Mouse (Mus musculus) skeletal muscle tissue, adult 2 months (tissue): ENCODE results near the gene Cpne4.

Experiments used
- DNase-seq: peaks from one replicate; pipeline ENCODE4 v3.0.0-alpha.2; 2012; ENCODE audit warnings: low read depth, low spot score

The Cpne4 gene

DNA sequence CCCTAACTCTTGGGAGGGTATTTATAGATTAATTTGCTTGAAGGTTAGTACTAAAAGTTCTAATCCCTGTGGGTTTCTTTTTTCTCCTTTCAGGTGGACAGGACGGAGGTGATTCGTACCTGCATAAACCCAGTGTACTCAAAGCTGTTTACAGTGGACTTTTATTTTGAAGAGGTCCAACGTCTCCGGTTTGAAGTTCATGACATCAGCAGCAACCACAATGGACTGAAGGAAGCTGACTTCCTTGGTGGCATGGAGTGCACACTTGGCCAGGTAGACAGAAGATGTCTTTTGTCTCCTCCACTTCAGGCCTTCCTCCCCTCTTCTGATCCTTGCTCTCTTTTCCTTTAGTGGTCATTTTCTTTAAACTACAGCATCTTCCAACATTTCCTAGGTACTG, 325.5 kb downstream of the Cpne4 start:
- DNase-seq: no peak

DNA sequence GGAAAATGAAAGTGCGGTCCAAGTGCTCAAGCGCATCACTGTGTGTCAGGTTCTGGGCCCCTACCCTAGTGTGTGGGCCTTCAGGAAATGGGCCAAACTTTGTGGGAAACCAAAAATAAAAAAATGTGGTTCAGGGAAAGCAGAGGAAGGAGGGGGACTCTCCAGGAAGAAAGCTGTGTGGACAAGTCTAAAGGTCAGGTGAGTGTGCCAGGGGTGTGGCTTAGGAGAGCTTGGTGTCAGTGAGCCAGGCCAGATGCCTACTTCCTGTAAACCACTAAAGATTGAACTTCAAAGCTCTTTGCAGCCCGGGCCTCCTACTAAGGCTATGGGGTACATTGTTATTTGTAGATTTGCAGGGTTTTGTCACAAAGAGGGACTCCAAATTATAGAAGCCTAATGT, 327.1 kb downstream of the Cpne4 start:
- DNase-seq: no peak

DNA sequence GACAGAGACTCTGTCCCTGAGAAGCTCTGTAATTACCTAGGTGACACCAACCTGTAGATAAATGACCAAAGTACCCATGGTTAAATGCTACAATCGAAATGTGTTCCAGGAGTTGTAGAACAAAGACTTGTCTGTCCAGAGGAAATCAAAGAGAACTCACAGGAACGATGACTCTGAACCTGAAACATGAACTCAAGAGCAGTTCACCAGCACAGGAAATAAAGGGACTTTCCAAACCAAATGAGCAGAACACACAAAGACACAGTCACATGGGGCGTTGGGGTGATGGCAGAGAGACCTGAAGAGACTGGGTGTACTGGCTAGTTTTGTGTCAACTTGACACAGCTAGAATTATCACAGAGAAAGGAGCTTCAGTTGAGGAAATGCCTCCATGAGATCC, 329.9 kb downstream of the Cpne4 start:
- no peak for DNase-seq

DNA sequence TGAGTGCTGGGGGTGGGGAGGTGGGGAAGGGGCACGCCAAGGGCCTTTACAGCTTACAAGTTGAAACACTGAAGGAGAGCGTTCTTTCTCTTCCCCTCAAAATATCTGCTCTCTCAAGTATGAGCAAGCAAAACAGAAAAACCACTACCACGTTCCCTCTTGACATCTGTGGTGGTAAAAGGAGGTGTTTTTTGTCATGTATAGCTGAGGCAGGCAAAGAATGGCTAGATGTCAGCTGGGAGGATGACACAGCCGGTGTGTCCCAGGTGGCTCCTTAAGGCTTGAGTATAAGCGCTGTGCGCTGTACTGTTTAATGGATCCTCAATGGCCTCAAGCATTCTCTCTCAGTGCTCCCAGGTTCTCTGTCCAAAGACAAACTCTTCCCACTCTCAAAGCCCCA, 331.5 kb downstream of the Cpne4 start:
- no peak for DNase-seq

DNA sequence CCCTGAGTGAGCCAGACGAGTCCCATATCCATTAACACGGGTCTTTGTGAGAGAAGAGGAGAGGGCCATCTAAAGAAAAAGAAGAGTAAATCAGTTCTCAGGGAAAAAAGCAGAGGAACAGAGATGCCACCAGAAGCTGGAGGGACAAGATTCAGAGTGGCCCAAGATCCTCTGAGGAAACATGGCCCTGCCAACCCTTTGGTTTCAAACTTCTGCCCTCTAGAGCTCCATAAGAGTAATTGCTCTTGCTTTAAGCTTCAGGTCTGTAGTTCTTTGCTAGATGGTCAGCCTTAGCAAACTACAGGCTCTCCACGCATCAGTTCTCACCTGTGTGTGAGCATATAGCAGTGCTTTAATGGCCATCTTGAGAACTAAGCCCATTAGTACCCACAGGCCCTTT, 343.4 kb downstream of the Cpne4 start:
- DNase-seq: no peak

DNA sequence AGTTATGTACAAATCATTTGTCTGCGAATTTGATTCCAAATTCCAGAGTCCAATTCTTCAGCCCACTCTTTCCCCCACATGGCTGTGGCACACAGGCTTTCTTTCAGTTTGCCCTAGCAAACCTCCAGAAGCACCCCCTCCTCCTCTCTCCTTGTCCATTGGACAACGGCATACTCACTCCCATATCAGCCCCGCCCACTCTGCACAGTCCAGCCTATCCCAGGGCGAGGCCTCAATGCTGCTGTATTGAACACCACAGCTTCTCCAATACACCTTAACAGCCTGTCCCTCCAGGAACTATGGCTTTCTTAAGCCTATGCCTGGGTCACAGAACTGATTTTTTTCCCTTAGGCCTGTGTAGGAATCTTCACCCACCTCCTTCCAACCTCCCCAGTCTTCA, 348.3 kb downstream of the Cpne4 start:
- DNase-seq: no peak

DNA sequence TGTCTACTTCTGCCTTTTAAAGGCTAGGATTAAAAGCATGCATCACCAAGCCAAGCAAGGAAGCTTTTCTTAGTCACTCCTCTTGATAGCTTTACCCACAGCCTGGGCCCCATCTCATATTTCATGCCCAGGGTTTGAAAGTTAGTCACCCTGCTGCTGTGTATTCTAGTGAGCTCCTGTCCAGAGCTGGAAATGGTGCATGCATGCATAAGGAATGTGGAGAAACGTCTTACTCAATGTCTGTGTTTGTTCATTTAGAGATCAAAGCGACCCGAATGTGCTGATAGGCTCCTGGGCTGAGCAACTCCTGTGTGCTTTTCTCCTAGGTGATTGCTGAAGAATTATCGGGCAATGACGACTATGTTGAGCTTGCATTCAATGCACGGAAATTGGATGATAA, 354.0 kb downstream of the Cpne4 start:
- DNase-seq: no peak

DNA sequence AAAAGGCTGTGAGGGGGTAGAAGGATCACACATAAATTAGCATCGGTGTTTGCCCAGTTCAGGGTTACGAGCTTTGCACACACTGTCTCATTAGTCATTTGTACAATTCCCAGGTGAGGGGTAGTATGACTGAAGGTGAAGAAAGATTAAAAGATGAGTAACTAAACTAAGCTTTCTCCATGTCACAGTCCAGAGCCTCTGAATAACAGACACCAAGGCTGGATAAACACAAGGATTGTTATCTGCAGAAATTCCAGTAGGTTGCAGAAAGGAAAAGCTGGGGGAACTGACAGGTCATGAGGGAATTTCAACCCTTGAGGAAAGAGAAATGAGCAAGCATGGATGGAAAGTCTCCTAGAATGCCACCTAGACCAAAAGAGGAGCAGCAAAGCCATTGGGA, 354.7 kb downstream of the Cpne4 start:
- DNase-seq: no peak

DNA sequence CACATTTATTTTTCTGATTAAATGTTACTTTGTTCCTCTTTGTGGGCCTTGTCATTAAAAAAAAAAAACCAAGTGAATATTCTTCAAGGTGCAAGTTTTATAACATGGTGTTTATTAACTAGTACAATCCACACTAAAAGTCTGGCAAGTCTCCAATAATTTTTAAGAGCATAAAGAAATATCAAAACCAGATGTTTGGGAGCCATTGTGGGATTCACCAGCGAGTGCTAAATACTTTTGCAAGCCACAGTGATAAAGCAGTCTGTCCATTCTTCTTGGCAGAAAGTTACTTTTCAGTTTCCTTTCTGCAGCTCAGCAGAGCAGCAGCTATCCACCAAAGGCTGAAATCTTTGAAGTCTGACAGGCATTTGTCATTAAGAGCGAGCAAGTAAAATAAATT, 365.6 kb downstream of the Cpne4 start:
- DNase-seq: peak; percentile 9

DNA sequence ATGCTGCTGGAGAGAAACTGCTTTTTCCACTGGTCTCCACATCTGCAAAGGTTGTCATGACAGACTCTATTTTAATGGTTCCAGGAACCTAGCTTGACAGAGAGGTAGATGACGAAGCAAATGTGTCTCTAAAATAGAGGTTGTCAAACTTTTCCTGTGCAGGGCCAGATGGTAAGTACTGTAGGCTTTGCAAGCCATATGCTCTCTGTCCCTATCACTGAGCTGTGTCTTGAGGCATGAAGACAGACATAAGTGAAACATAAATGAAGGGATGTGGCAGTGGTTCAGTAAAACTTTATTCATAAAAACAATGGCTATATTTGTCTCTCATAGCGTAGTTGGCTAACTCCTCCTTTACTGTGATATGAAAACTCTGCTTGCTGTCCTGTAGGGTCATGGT, 366.2 kb downstream of the Cpne4 start:
- DNase-seq: no peak

DNA sequence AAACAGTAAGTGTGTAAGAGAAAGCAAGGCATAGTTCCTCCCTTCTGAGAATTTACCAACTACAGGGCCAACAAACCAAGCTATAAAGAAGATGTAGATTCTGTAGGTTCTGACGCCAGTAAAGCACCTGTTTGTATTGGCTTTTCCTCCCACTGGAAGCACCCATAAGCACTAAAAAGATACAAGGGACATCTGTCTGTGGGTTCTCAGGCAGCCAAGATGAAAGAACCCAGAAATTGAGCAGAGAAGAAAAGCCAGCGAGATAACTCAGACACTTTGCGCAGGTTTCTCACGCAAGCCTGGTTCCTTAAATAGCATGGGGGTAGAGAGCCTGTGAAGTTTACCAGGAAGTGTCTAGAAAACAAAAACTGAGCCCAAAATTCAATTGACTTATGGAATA, 374.1 kb downstream of the Cpne4 start:
- DNase-seq: no peak

DNA sequence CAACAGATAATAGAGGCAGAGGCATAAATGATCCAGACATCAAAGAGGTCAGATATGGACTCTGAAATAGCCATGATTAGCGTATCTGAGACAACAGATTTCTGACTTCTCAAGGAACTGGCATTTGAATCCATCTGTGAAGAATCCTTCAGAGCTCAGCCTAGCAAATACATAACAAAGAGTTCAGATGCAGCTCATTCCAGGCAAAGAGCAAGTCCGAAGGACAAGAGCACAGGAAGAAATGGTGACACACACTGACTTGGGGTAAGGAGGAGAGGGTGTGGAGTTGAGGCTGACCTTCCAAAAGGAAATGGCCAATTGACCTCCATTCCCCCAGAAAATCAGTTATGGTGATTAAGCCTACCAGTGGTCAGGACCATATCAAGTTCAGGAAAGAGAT, 375.0 kb downstream of the Cpne4 start:
- no peak for DNase-seq

DNA sequence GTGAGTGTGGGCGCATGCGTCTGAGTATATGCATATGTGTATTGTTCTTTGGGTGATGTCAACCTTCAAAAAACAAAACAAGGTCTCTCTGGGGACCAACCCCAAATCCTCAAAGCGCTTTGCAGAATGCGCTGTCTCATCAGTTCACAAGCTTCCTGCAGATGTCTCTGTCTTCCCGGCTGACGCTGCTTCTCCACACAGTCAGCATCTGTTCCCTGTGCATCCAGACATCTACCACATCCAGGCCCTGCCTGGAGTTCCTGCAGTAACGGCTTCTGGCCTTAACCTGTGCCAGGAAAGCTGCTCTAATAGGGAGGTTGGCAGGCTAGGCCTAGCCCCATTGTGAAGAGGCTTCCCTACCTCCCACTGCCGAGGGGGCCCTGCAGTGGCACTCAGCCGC, 381.7 kb downstream of the Cpne4 start:
- no peak for DNase-seq

DNA sequence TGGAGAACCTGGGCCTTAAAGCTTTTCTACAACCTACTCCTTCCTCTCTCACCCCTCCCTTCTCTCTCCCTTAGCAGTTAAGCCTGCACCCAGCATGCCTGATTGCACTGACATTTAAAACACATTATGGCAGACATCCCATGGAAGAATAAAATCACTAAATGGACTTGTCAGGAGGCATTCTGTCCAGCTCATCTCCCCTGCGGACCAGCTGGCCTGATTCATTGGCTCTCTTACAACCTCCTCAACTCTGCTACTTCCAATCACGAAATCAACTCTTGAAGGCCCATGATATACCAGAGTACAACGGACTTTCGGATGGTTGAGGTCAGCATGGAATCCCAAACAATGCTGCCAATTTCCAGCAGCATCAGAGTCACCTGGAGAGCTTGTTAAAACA, 393.3 kb downstream of the Cpne4 start:
- DNase-seq: peak; percentile 23

DNA sequence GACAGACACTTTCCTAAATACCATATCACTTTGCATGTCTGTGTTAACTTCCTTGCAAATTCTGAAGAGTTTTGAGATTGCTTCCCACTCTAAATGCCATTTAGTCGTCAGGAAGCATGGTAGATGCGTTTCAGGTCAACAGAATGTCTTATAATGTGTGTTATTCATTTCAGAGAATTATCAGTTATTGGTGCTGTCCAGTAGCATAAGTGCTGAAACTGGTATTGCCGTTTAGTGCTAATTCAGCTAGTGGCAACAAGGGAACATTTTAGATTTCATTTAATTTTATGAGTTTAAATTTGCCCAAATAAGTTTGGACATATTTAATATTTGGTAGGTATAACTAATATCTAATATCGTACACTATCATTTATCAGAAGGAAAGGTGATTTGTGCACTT, 403.5 kb downstream of the Cpne4 start:
- DNase-seq: no peak

DNA sequence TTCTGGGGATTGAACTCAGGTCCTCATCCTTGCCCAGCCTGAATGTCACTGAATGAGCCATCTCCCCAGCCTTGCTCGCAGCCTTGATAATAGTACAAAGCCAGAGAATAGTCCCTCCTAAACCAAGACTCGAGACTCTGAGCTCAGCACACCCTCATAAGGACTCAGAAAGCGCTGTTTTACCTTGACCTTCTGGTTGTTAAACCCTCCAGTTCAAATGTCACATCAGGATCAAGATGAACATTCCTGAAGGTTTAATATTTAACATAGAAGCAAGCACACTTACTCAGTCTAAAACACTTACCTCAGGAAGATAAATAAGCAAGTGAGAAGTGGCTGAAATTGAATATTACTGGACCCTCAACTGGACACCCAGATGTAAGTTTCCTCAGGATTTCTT, 405.1 kb downstream of the Cpne4 start:
- no peak for DNase-seq

DNA sequence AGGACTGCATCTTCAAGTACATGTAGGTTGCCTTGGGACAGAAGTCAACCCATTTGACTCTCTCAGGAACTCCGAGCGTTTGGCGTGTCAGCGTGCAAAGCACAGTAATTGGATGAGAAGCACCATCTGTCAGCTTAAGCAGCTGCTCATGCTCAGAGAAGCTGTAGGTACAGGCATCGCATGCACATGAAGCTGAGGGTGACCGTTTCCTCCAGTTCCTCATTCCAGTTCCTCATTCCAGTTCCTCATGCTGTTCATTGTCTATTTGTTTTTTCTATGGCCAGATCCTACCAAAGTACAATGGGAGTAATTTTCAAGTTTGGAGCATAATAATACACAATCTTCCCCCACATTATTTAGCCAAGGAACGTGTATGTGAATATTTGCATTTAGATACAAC, 425.7 kb downstream of the Cpne4 start:
- DNase-seq: peak; percentile 30

DNA sequence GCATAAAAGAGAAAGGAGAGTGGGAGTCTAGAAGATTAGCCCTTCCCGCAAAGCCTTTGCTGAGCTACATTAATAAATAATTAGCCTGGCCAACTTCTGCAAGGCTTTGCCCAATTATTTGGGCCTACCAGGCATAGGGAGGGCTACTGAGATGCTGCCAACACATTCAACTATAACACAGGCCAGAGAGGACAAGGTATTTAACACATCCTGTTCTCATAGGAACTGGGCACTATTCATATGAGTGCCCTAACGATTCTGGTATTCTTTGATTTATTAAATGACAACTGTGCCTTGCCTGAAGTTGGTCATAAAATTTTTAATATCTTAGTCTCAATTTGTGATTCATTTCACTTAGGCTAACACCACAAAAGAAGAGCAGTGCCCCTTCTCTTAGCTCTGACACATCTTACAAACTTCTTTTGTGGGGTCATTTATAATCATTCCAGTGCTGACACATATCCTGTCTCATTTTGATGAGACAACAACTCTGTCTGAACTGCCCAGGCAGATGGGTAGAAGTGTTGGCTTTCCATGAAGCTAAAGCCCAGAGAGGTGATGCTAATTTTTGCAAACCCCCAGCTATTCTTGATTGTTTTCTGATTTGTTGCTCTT, 435.0 kb downstream of the Cpne4 start:
- no peak for DNase-seq

DNA sequence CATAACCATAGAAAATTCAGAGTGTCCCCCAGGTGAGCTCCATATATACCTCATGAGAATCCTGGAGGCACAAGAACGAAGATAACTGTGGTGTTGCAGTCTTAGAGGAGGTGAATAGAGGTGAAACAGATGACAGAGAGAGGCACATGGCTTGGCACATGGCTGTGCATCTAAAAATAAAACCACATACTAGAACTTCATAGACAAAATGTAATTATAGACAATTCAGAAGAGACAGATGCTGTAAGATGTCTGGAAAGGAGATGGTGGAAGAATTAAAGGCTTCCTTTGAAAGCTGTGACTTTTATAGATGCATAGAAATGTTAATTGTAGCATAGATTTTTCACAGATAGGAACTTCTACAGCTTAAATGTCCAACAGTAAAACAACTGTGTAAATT, 451.1 kb downstream of the Cpne4 start:
- DNase-seq: no peak

DNA sequence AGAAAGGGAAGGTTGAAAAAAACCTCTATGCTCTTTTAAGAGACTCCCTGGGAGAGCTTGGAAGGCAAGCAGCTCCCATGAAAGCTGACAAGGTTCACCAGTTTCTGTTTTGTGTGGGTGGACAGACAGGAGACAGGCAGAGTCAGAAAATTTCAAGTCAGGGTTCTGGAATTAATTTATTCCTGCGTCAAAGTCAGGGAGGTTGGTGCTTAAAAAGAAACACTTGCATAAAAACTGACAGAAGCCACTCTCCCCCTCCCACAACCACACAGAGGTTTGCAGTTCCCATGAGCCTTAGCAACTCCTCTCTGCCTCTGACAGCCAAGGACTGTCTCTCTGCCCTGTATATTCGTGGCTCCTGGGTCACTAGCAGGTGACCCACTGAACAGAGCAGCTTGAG, 463.6 kb downstream of the Cpne4 start:
- DNase-seq: no peak

DNA sequence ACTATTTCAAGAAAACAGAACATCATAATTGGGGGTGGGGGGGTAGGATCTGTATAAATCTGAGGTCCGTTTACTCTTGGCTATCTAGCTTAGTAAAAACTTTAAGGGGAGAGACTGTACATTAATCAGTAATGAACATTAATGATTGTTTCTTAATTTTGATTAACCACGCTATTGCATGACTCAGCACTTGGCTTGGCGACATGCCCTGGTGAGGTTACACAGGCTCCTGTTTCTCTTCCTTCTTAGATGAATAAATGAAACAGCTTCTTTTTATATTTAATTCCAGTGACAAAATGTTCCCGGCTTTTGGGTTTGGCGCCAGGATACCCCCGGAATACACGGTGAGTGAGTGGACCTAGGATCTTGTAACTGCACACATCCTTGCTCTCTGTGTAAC, 471.1 kb downstream of the Cpne4 start:
- no peak for DNase-seq

DNA sequence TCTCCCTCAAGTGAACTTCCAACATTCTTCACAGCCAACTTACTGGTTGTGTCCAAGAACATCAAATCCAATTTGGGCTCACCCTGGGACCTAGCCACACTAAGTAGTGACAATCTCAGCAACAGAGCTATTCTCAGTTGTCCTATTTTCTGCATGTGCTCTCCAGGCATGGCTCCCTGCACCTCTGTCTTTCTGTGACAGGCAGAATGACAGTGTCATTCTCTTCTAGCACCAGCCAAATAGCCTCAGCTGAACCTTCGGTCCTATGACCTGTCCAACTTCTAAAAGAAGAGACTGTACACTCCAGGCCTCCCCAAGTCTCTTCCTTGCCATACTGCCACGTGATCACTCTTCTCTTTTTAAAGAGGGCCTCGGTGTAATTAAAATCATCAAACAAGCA, 481.2 kb downstream of the Cpne4 start:
- DNase-seq: no peak

DNA sequence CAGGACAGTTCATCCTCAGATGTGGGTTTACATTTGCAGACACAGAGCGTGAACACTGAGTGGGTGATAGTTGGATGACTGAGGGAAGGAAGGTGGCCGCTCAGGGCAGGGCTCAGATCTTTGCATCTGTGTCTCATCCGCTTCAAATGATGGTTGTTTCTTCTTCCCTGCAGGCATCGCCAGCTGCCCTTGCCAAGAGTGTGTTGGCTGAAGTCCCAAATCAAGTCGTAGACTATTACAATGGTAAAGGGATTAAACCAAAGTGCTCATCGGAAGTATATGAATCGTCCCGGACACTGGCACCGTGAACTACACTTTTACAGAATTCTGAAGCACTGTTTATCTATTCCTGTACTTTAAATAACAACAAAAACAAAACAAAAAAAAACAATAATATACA, 485.5 kb downstream of the Cpne4 start:
- no peak for DNase-seq

DNA sequence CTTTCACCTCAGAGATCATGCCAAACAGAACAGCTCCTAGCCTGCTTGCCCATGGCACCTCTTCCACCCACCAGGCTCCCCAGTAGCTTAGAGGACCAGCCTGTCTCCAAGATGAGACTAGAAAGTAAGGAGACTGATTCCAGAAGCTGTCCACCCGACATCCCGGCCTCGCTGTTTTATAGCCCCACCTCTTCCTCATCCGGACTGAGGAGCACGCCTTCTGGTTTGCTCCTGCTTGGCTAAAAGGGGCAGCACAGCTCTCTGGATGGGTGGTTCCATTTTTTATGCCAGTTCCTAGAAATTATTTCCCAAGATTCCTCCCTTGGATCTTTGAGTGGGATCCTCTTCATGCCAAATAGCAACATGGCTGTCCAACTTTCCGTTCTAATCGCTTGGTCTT, 486.6 kb downstream of the Cpne4 start:
- no peak for DNase-seq

DNA sequence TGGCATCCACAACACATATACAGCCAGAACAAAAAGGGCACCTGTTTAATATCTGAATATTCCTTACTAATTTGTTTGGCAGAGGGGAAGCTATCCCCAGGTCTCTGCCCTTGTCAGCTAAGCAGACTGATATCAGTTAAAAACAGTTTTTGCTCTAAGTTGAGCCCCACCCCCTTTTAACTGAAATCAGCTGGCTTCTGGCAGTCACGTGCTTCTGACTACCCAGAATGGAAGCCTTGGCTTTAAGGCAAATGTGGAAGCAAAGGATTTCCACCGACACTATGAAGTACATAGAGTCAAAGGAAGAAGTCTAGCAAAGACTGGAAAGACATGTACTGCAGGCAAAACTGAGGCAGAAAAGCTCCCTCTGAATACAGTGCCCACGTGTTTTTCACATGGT, 490.8 kb downstream of the Cpne4 start:
- no peak for DNase-seq
